Mouse (Mus musculus) spleen, postnatal 0 days (tissue): ENCODE results near the gene Pkdrej. TPM values are rescaled to one million over a fixed set of nuclear protein-coding genes. Genes with fewer than 3 reads are reported as not detected.

ENCODE experiments used
- polyA plus RNA-seq: library from polyadenylated mRNA; unstranded; fragments of >200 nt; fragmentation: Nextera tagmentation; extraction: Ambion mirVana; gene quantifications from 2 replicates; pipeline ENCODE4 v1.2.1, GENCODE M21; 2015

The Pkdrej gene
- polyA plus RNA-seq, result 0.04 TPM in 2 replicates

DNA sequence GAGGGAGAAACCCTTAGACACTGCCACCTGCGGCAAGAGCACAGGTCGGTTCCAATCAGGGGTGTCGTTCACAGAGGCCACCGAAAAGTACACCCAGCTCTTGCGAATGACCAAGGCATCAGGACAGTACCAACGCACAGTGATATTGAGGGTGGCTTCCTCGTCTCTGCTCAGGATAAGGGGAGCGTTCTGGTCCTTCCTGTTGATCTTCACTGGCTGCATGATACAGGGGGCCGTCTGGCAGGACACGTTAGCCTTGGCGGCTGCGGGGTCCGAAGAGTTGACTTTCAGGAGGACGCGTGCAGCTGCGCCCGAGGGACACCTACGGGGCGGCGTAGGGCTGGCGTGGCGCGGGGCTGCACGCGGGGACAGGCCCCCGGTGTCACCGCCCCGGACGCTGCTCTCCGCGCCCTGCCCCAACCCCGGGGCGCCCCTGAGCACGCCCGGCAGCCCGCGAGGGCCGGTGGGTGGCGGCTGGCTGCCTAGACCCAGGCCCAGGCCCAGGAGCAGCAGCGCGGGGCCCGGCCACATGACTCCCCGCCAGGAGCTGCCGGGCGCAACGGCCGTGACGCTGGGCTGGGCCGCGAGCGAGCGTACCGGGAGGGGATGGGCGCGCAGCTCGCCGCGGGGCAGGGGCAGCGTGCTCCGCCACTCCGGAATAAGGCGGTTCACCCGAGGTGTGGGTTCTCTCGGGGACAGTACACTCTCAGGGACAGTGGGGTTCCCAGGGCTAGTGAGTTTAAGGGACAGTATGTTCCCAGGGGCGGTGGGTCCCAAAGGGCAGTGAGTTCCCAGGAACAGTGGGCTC is at the start of gene Pkdrej:
Gene Pkdrej (minus strand): TSS at position 532 of the 808 bp plus-strand sequence.

DNA sequence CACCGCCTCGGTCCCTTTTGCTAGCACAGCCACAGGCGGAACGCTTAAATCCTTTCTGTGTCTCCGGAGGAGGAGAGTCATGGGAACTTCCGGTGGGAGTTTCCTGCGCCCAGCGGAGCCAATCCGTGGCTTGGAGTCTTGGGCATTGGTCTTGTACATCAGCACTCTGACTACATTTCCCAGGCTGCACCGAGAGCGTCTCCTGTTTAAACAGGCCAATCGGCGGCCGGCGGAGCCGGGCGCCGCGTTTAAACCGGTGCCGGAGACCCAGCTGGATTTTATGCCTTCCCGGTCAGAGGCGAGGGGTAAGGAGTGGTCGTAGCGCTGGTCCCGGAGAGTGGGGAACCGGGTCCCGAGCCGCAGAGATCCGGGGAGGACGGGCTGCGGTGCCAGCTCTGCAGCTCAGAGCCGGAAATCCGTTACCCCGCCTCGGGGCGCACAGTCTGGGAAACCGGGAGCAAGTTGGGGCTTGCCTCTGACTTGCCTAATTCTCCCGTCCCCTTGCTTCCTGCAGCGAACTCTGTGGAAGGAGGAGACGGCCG is 38.0 kb upstream of the Pkdrej start, which contains the start of gene Gtse1:
Gene Gtse1 (plus strand): TSS at position 256 of the 542 bp plus-strand sequence.

DNA sequence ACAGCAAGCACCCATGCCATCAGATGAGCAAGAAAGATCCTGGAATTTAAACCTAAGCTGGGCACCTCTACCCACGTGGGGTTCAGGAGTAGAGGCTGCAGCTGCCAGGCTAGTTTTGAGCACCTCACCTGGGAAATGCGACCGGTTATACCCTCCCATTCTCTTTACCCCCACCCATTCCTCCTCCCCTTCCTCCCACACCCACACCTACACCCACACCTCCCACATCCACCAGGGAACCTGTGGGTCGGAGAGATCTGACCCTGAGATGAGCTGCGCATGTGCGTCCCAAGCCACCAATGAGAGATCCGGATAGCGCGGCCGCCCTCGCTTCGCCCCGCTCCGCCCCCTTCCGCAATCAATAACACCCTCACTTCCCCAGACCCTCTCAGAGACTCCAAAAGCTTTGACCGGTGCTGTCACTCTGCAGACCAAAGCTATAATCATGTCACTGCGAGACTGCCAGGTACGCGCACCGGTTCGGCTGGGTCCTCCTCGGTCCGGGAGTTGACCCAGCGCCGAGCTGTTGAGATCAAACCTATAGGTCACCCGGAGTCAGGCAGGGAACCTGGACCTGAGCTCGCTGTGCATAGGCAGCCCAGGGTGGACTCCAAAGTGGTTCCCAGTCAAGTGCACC is 10.5 kb upstream of the Pkdrej start, which contains the start of gene Ttc38:
Gene Ttc38 (plus strand): TSS at position 353 of the 637 bp plus-strand sequence.

DNA sequence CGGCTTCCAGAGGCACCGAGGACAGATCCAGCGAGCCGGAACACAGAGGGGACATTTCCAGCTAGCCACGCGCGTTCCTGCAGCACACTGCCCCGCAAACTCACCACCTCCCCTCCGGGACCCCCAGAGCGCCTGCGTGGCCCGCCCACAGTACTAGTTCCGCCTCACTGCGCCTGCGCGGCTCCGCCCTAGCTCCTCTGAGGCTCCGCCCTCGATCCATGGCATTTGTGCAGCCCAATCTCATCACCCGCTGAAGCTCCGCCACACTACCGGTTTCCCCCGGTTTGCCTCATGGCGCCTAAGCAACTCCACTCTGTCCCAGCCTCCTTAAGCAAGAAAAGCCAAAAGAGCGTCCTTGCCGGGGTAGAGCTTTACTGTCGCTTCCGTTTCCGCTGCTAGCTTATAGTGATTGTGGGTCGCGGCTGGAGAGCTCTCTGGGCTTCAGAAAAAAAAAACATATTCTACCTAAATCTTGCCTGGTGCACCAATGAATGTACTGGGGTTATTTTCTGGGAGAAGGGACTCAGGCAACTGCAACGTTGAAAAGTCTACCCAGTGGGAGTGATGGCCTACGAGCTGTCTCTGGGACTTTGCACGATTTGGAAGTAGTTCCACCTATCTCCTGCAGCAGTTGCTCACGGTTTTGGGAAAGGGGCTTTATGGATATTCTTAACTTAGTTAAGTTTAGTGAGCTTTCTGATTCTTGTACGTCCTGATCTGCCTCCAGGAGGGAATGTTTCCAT is 9.8 kb downstream of the Pkdrej start, which contains the start of gene Cdpf1:
Gene Cdpf1 (minus strand): TSS at position 163 of the 743 bp plus-strand sequence.

Other genes with a start within 250 kb of the Pkdrej start
- gene Wnt7b, start 239.3 kb downstream of the Pkdrej start, polyA plus RNA-seq, result 0.12 and 0.47 TPM in 2 replicates
- gene Ppara, start 86.8 kb downstream of the Pkdrej start, polyA plus RNA-seq, result 0.61 and 0.87 TPM in 2 replicates
- gene Cdpf1, start 10.0 kb downstream of the Pkdrej start, polyA plus RNA-seq, result 26.0 and 30.1 TPM in 2 replicates
- 2.6 and 3.7 TPM in 2 replicates for gene Ttc38, start 10.6 kb upstream of the Pkdrej start, polyA plus RNA-seq
- 20.1 and 20.3 TPM in 2 replicates for gene Gtse1, start 38.0 kb upstream of the Pkdrej start, polyA plus RNA-seq
- gene Trmu, start 57.6 kb upstream of the Pkdrej start, polyA plus RNA-seq, result 19.9 and 20.7 TPM in 2 replicates
- gene Celsr1, start 212.0 kb upstream of the Pkdrej start, polyA plus RNA-seq, result 0.37 and 0.56 TPM in 2 replicates
- 14.2 TPM in 2 replicates for gene Gramd4, start 236.0 kb upstream of the Pkdrej start, polyA plus RNA-seq